Mouse (Mus musculus) kidney, adult 2 months (tissue): ENCODE results near the gene Tapt1. TPM values are rescaled to one million over a fixed set of nuclear protein-coding genes. Genes with fewer than 3 reads are reported as not detected.

Experiments used
- DNase-seq: peaks from one replicate; pipeline ENCODE4 v3.0.0; 2021
- H3K27ac ChIP-seq: fragments of 200-500 bp; 2 replicates; pipeline ENCODE4 v1.5.1; 2012; ENCODE audit warnings: low read depth, low read length, control low read depth, inconsistent platforms; ENCODE audit not compliant: insufficient read depth
- H3K27me3 ChIP-seq: fragments of 200-500 bp; replicated peaks from 2 replicates; pipeline ENCODE4 v1.6.1; 2012; ENCODE audit warnings: mild to moderate bottlenecking, moderate library complexity, low read length, inconsistent platforms; ENCODE audit not compliant: control insufficient read depth, insufficient read depth
- H3K36me3 ChIP-seq: fragments of 200-500 bp; 2 replicates; pipeline ENCODE4 v1.6.1; 2012; ENCODE audit warnings: mild to moderate bottlenecking, moderate library complexity, low read length, inconsistent platforms; ENCODE audit not compliant: control insufficient read depth, insufficient read depth
- H3K4me1 ChIP-seq: fragments of 200-500 bp; 2 replicates; pipeline ENCODE4 v1.6.1; 2011; ENCODE audit warnings: low read length; ENCODE audit not compliant: control insufficient read depth, insufficient read depth
- H3K4me3 ChIP-seq: fragments of 200-500 bp; 2 replicates; pipeline ENCODE4 v1.5.1; 2011; ENCODE audit warnings: mild to moderate bottlenecking, low read depth, low read length, control low read depth; ENCODE audit not compliant: insufficient read depth
- CTCF ChIP-seq: fragments of 200-500 bp; conservative IDR thresholded peaks from 2 replicates; pipeline ENCODE4 v1.5.1; 2011; ENCODE audit warnings: low read depth, mild to moderate bottlenecking, control low read depth, low read length, moderate library complexity, mixed read lengths; ENCODE audit not compliant: insufficient read depth, insufficient read length
- POLR2A ChIP-seq: fragments of 200-500 bp; IDR thresholded peaks from one replicate; pipeline ENCODE4 v1.6.1; 2011; ENCODE audit warnings: low read depth, low read length, control low read depth
- WGBS: fragments of 180-500 bp; shearing (Covaris S2); methylation state at CpG from one replicate; pipeline ENCODE4 v1.1.7; 2018; 5-methylcytosine and 5-hydroxymethylcytosine counted together
- polyA plus RNA-seq: library from polyadenylated mRNA; depleted of rRNA; stranded (reverse); fragments of >200 nt; gene quantifications from 2 replicates; pipeline ENCODE4 v1.2.3, GENCODE M21; 2012

Gene Tapt1
- polyA plus RNA-seq, 1 experiment = 23.6 TPM

DNA sequence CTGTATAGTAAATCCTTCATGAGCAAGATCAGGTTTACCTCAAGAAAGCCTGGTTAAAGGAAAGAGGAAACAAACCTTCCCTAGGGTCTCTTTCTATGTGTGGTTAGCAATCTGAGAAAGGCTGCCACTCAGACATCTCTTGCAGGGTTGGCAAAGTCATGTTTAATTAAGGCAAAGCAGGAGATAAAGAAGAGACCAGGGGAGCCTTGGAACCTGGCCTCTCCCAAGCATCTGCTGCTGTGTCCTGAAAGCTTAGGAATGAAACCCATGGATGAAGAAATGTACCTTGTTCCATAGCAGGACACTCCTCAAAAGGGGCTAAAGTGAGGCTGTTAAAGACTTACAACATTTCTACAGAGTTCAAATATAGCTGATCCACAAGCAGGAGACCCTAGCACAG is 11.3 kb downstream of the Tapt1 start:
- H3K4me1 ChIP-seq = no peaks in the 10 kb centered on the region; the same call in 1 of the 2 replicates
- H3K36me3 ChIP-seq = no peaks in the 10 kb centered on the region
- DNase-seq = no peak
- H3K27me3 ChIP-seq = no peaks in the 10 kb centered on the region
- H3K4me3 ChIP-seq = no peak overlapping the region
- no peak overlapping the region for H3K27ac ChIP-seq
- no peak for TF ChIP-seq POLR2A
- TF ChIP-seq CTCF = no peak

DNA sequence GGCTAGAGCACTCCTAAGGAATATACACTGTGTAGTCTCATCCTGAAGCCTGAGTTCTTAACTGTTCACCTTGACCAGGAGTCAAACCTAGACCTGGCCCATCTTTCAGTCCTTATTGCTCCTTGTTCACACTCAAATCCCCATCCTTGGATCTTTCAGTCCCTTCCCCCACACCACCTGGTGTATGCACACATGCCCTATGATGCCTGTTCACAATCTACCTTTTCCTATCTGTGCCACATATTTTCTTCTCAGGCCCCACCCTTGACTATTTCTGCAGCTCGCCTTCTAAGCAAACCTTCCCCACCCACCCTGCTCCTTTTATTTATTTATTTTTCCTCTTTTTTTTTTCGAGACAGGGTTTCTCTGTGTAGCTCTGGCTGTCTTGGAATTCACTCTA is 12.4 kb downstream of the Tapt1 start:
- no peaks in the 10 kb centered on the region; the same call in 1 of the 2 replicates for H3K4me1 ChIP-seq
- H3K27ac ChIP-seq = no peak overlapping the region
- no peak for TF ChIP-seq CTCF
- H3K36me3 ChIP-seq = no peaks in the 10 kb centered on the region
- H3K27me3 ChIP-seq = no peaks in the 10 kb centered on the region
- no peak overlapping the region for H3K4me3 ChIP-seq
- DNase-seq = no peak
- WGBS = 88% methylated on average over 2 of the region's 2 CpGs

DNA sequence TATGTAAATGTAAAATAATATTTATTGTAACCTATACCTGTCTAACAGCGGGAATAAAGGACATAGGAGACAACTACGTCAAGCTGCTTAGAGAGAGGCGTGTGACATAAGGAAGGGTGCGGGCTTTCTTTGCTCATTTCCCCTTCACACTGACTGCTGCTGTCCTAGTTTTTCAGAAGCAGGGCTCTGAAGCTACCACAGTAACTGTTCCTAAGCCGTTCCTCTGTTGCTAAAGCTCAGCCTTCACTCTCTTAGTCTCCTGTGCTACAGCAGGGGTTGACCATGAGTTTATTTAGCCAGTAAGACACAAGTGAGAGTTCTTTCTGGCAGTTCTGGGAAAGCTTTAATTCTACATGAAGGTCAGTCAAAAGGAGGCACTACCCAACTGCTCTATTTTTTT is 13.0 kb downstream of the Tapt1 start:
- WGBS = 96% methylated on average over 5 of the region's 5 CpGs
- H3K27me3 ChIP-seq = no peaks in the 10 kb centered on the region
- H3K4me3 ChIP-seq = no peak overlapping the region
- TF ChIP-seq POLR2A (no peak), CTCF (no peak)
- H3K4me1 ChIP-seq = no peaks in the 10 kb centered on the region; the same call in 1 of the 2 replicates
- no peak for DNase-seq
- H3K27ac ChIP-seq = no peak overlapping the region
- no peaks in the 10 kb centered on the region for H3K36me3 ChIP-seq

DNA sequence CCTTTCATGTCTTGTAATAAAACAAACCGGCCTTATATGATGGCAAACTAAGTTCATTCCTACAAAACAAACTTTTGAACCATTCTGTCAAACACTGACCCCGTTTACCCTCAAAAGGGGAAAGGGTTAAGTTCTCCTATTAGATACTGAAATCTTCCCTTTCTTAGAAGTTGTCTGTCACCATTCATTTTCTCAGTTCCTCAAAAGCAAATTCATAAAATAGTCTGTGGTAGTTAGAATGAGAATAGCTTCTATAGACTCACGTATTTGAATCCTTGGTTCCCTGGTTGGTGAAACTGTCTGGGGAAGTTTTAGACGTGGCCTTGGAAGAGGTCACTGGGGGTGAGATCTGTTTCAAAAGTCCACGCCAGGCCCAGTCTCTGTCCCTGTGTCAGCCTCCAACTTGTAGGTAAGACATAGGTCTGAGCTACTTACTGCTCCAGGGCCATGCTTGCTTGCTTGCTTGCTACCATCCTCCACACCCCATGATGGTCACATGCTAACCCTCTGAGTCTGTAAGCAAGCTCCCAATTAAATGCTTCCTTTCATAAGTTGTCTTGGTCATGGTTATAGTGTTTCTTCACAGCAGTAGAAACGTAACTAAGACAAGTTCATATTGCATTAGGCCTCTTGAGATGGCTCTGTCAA is 14.5 kb downstream of the Tapt1 start:
- H3K27ac ChIP-seq = no peak overlapping the region
- TF ChIP-seq CTCF (no peak), POLR2A (no peak)
- no peak overlapping the region for H3K4me3 ChIP-seq
- peaks cover 5% of the 10 kb centered on the region for H3K4me1 ChIP-seq
- no peaks in the 10 kb centered on the region for H3K27me3 ChIP-seq
- DNase-seq = no peak
- 76% methylated on average over 6 of the region's 6 CpGs for WGBS
- H3K36me3 ChIP-seq = no peaks in the 10 kb centered on the region

DNA sequence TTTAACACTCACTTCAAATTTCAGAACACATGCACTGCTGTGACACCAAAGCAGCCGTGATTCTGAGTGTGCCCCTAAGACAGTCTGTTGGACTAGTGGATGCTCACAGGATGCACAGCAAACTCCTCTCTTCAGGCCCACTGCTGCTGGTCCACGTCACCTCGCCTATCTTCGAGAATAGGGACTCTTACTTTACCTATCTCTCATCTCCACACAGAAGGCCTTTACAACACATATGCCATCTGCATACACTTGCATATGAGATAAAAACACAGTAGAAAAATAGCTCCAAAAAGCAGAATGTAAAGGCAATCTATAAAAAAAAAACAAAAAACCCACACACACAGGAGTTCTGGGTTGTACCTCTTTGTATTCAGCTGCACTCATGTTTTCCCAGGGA is 19.1 kb downstream of the Tapt1 start:
- TF ChIP-seq POLR2A (no peak), CTCF (no peak)
- H3K4me3 ChIP-seq = no peak overlapping the region
- WGBS = 88% methylated on average over 4 of the region's 4 CpGs
- peaks cover 12% of the 10 kb centered on the region for H3K4me1 ChIP-seq
- H3K36me3 ChIP-seq = no peaks in the 10 kb centered on the region
- no peak overlapping the region for H3K27ac ChIP-seq
- DNase-seq = no peak
- H3K27me3 ChIP-seq = no peaks in the 10 kb centered on the region

DNA sequence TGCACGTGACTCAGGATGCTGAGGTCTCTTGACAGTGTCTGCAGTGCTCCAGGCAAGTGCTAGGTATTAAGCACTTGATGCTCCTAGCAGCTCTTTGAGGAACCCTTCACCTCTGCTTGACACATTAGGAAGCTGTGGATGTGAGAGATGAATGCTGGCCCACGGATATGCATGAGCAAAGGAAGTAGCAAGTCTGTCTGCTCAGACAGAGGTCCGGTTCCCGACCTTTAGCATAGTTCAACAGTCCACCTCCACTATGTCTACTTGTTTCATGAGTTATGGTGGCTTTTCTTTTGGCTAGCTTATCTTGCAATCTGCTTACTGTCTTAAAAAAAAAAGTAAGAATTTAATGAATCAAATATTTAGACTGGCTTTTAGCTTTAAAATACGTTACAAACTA is 19.8 kb downstream of the Tapt1 start:
- H3K4me3 ChIP-seq = no peak overlapping the region
- no peak for TF ChIP-seq POLR2A
- no peak for TF ChIP-seq CTCF
- no peaks in the 10 kb centered on the region for H3K36me3 ChIP-seq
- WGBS = 39% methylated on average over 5 of the region's 5 CpGs
- H3K27me3 ChIP-seq = no peaks in the 10 kb centered on the region
- no peak overlapping the region for H3K27ac ChIP-seq
- peak; percentile 69 for DNase-seq
- peaks cover 12% of the 10 kb centered on the region for H3K4me1 ChIP-seq

DNA sequence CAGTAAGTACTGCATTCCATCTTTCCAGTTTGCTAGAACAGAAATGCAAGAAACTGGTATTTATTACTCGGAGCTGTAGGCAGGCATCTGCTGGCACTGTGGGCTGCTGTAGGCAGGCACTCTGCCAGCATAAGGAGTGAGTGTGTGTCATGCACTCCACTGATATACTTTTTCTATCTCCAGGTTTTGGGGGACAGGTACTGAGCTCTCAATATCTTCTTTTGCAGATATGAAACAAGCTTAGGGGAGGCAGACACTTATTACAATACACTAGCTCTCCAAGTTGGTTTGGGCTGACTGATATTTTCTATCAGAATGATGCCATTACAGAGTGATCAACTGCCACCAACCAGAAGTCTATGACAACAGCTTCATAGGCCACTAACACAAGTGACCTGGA is 23.0 kb downstream of the Tapt1 start:
- Histone ChIP-seq H3K27ac (no peak overlapping the region), H3K27me3 (no peaks in the 10 kb centered on the region), H3K4me1 (peaks cover 12% of the 10 kb centered on the region), H3K36me3 (no peaks in the 10 kb centered on the region), H3K4me3 (no peak overlapping the region)
- no peak for DNase-seq
- no peak for TF ChIP-seq POLR2A
- 41% methylated on average over 1 of the region's 1 CpGs for WGBS

DNA sequence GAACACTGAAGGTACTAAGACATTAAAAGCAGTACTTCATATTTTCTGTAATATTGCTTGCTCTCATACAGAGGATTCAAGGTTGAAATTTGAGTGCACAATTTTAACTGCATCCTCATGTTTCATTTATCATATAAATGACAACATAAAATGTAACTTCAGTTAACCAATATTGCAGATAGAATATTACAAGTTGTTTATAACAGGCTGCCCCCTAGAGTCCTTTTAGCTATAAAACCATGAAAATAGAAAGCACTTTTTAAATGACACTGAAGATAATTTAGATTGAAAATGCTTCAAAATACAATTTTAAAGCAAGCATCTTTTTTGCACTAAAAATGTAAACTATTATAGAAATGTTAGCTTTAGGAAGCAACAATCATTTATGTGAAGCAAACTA is 24.8 kb downstream of the Tapt1 start:
- no peak for DNase-seq
- H3K36me3 ChIP-seq = no peaks in the 10 kb centered on the region
- peaks cover 7% of the 10 kb centered on the region for H3K4me1 ChIP-seq
- no peak overlapping the region for H3K27ac ChIP-seq
- no peak overlapping the region for H3K4me3 ChIP-seq
- H3K27me3 ChIP-seq = no peaks in the 10 kb centered on the region
- TF ChIP-seq CTCF (no peak), POLR2A (no peak)
